Mouse (Mus musculus) mouse trophoblast stem cell (cell line): ENCODE measurements around the gene Psmd13.

ENCODE experiments used
- in situ Hi-C, 2 experiments: fragments of 300-500 bp; cut with MseI, MboI; formaldehyde crosslinking; loops; 2 replicates in 1 of 2; 3 replicates in 1 of 2; pipeline ENCODE4 v1.15.1; 2025

The Psmd13 gene

GRCm38 (mm10) chr7:140941222-140942051, 59.7 kb downstream of the Psmd13 start, which contains the start of gene Pgghg:
TSS of gene Pgghg (plus strand) at chr7:140941391.
- in situ Hi-C loops, result no loop called here

- in situ Hi-C loops, result no loop called here
Measured at GRCm38 (mm10) chr7:140942341-140942740, 60.6 kb downstream of the Psmd13 start.

DNA sequence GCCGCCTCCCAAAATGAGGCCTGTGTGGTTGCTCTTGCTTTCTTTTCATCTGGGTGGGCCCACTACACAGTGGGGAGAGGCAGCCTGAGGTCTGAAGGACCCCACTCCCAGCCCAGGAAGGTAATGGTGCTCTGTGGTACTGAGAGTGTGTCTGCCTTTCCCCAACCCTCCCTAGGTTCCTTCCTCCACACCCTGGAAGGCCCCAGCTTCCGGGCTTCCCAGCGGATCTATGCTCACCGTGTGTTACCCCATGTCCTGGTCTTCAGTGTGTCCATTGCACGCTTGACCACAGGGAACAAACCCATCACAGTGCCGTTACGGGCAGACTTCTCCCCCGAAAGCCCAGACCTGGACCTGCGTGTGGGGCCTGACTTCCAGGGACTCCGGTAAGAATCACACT, 61.0 kb downstream of the Psmd13 start:
- in situ Hi-C loops, result no loop called here

DNA sequence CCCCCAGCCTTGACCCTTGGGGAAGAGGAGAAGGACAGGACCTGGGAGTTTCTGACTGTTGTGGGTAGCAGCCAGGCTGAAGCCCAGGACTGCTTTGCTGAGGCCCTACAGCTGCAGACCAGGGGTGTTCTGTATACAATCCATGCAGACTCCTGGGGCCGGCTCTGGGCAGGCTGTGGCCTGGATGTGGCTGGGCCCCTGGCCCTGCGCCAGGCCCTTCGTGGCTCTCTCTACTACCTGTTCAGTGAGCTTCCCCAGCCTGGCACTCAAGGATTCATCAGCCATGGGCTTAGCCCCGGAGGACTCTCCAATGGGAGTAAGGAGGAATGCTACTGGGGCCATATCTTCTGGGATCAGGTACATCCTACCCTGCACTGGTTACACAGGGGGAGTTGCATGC, 61.6 kb downstream of the Psmd13 start:
- in situ Hi-C loops, result no loop called here

DNA sequence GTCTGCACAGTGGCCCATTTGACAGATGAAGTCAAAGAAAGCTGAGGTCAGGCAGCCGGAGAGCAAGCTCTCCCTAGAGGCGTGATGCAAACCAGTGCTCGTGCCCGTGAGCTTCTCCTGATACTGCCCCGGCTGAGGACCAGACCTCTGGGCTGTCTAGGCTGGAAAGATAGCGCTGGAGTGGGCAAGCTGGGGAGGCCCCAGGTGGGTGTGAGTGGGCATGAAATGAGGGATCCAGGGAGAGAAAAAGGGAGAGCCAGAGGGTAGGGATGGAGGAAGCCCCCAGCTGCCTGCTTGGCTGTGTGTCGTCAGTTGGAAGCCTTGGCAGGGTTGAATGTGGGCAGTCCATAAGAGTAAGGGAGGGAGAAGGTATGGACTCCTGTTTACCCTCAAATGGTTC, 62.5 kb downstream of the Psmd13 start:
- in situ Hi-C loops, result no loop called here

DNA sequence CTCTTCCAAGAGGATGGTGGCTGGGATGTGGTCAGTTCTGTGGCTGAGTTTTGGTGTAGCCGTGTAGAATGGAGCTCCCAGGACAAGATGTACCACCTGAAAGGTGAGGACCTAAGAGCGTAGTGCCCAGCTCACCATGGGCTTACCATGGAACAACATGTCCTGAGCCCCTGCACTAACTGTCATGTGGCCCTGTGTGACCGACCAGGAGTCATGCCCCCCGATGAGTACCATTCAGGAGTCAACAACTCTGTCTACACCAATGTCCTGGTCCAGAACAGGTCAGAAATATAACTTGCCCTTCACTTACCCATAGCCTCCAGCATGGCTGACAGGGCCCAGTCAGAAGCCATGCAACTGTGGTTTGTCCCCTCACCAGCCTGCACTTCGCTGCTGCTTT, 63.5 kb downstream of the Psmd13 start:
- in situ Hi-C loops, result no loop called here

DNA sequence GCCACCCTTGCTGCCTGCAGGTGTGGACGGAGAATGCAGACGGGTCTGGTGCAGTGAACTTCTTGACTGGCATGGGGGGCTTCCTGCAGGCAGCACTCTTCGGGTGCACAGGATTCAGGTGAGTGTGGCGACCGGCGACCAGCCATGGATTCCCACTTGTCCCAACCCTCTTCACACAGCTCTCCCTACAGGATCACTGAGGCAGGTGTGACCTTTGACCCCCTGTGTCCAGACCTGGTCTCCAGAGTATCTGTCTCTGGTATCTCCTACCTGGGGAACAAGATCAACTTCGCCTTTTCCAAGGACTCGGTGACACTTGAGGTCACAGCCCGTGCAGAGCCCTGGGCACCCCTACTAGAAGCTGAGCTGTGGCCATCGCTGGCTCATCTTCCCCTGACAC, 64.5 kb downstream of the Psmd13 start:
- in situ Hi-C loops, result no loop called here

- in situ Hi-C loops, result no loop called here
Measured at GRCm38 (mm10) chr7:140946980-140947379, 65.2 kb downstream of the Psmd13 start.

GRCm38 (mm10) chr7:140948161-140948560, 66.4 kb downstream of the Psmd13 start:
- in situ Hi-C loops, result no loop called here
